In the genomic region with DNA sequence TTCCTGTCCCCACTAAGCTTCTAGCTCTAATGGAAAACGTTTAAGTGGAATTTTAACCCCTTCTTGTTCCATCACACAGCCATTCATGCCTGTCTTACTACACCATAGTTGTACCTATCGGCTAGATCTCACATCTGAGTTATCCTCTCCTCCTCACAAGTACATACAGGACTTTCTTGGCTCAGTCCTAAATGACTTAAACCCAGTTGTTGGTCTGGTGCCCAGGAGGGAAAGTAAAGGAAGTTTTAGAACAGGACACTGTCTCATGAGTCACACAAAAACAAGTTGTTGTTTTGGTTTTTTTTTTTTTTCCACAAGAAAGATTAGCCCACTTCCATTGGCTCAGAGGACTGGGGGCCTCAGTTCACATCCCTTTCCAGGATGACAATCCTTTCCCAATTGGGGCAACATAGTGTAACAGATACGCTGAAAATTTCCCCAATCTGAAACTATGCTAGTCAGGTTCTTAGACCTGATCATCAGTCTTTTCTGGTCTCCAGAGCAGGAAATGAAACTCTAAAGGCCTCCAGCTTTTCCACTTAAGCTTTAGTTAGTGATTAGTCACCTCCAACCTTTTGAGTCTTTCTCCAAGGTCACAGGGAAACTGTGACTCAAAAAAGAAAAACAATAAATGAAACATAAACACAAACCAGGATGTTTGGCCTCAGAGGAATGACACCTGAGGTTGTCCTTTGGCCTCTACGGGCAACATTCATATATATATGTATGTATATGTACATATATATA, we compare ENCODE assay signal across 1 mouse cellular context.
TF ChIP-seq lines count a peak whose summit lies in the region.

No protein-coding gene starts in this region.

TF ChIP-seq in CH12.LX, 34 proteins besides CTCF, POLR2A, EP300 and RAD21 (continued from another document):
- TF ChIP-seq TBP (conservative IDR thresholded peaks at IDR 0.05; ENCODE audit: low read depth, low read length) (no peak), SIN3A (IDR thresholded peaks at IDR 0.05; ENCODE audit: low read length) (0 out of 2 replicates have a peak, but pooled peaks have one; percentile 33), USF2 (conservative IDR thresholded peaks at IDR 0.05; ENCODE audit: low read depth, low read length) (no peak), E2F4 (IDR thresholded peaks at IDR 0.05; ENCODE audit: insufficient replicate concordance, low read depth, low read length) (no peak), MAFK (IDR thresholded peaks at IDR 0.05; ENCODE audit: insufficient replicate concordance, low read length) (no peak), PAX5 (IDR thresholded peaks at IDR 0.05; ENCODE audit: low read length) (no peak), MXI1 (IDR thresholded peaks at IDR 0.05; ENCODE audit: low read depth, low read length) (no peak), UBTF (IDR thresholded peaks at IDR 0.05; ENCODE audit: low read depth, low read length) (no peak), NELFE (IDR thresholded peaks at IDR 0.05; ENCODE audit: low read depth, low read length) (no peak), MYC (IDR thresholded peaks at IDR 0.05; ENCODE audit: low read depth, low read length) (no peak), MAZ (IDR thresholded peaks at IDR 0.05; ENCODE audit: low read depth, low read length) (no peak), GABPA (IDR thresholded peaks at IDR 0.05; ENCODE audit: insufficient replicate concordance, low read depth, low read length) (no peak), POLR2AphosphoS2 (IDR thresholded peaks at IDR 0.05; ENCODE audit: low read depth, low read length) (no peak), ZC3H11A (IDR thresholded peaks at IDR 0.05; ENCODE audit: low read depth, low read length) (no peak), ZNF384 (IDR thresholded peaks at IDR 0.05; ENCODE audit: low read depth, low read length) (peak; percentile 62), ZKSCAN1 (IDR thresholded peaks at IDR 0.05; ENCODE audit: borderline replicate concordance, low read depth, low read length) (no peak), JUND (conservative IDR thresholded peaks at IDR 0.05; ENCODE audit: low read depth, low read length) (peak; percentile 69; the same call in 1 of the 2 replicates), MAX (IDR thresholded peaks at IDR 0.05; ENCODE audit: low read length) (no peak), ELF1 (IDR thresholded peaks at IDR 0.05; ENCODE audit: low read depth, low read length) (no peak), USF1 (IDR thresholded peaks at IDR 0.05; ENCODE audit: low read depth, low read length) (no peak), HCFC1 (IDR thresholded peaks at IDR 0.05; ENCODE audit: low read depth, low read length) (no peak), KAT2A (IDR thresholded peaks at IDR 0.05; ENCODE audit: insufficient replicate concordance, low read length) (no peak), BHLHE40 (IDR thresholded peaks at IDR 0.05; ENCODE audit: low read depth, low read length) (peak; percentile 51; the same call in 1 of the 2 replicates), CHD2 (IDR thresholded peaks at IDR 0.05; ENCODE audit: low read length) (no peak), NRF1 (IDR thresholded peaks at IDR 0.05; ENCODE audit: low read depth, low read length) (no peak), RCOR1 (conservative IDR thresholded peaks at IDR 0.05; ENCODE audit: low read depth, low read length) (0 out of 2 replicates have a peak, but pooled peaks have one; percentile 50), ZMIZ1 (IDR thresholded peaks at IDR 0.05; ENCODE audit: low read depth, low read length) (no peak), MEF2A (IDR thresholded peaks at IDR 0.05; ENCODE audit: borderline replicate concordance, low read depth, low read length) (peak; percentile 60; the same call in 1 of the 2 replicates)
